Mouse (Mus musculus) effector memory CD4-positive, alpha-beta T cell, adult 7 months (primary cell): ENCODE results near the gene Tmem220. TPM values are rescaled to one million over a fixed set of nuclear protein-coding genes. Genes with fewer than 3 reads are reported as not detected.

Source experiments
- polyA plus RNA-seq: library from polyadenylated mRNA; unstranded; fragments of 100-300 nt; shearing (Covaris generic); gene quantifications from one replicate; pipeline ENCODE4 v1.2.1, GENCODE M21; 2017

The Tmem220 gene
- polyA plus RNA-seq, result 0.32 TPM

GRCm38 (mm10) chr11:67024867-67025477, at the start of gene Tmem220:
TSS of gene Tmem220 (plus strand) at chr11:67025154.

GRCm38 (mm10) chr11:67052321-67052952, 27.5 kb downstream of the Tmem220 start, which contains the start of the genes Adprm and Sco1:
TSS of gene Adprm (minus strand) at chr11:67052594.
TSS of gene Sco1 (plus strand) at chr11:67052670.

GRCm38 (mm10) chr11:67078000-67078399, 53.0 kb downstream of the Tmem220 start, which contains the start of gene Myh3:
TSS of gene Myh3 (plus strand) at chr11:67078300.

Other genes starting within 250 kb of the Tmem220 start
- gene Pirt, start 113.2 kb upstream of the Tmem220 start, polyA plus RNA-seq, result not detected
- gene Tmem238l, start 68.5 kb upstream of the Tmem220 start, polyA plus RNA-seq, result not detected
- gene Adprm, start 27.4 kb downstream of the Tmem220 start, polyA plus RNA-seq, result 59.6 TPM
- gene Sco1, start 27.5 kb downstream of the Tmem220 start, polyA plus RNA-seq, result 7.9 TPM
- not detected for gene Myh3, start 53.1 kb downstream of the Tmem220 start, polyA plus RNA-seq
- 0.16 TPM for gene Myh2, start 145.9 kb downstream of the Tmem220 start, polyA plus RNA-seq
- gene Myh1, start 174.9 kb downstream of the Tmem220 start, polyA plus RNA-seq, result 0.27 TPM
- gene Myh4, start 212.9 kb downstream of the Tmem220 start, polyA plus RNA-seq, result 0.10 TPM